Mouse (Mus musculus) liver, postnatal 0 days (tissue): ENCODE measurements at regions not wholly inside any gene's neighbourhood (a gene's known extent, or its start where the extent isn't known, plus 50 kb on each side); places are given as distances from the start of the nearest gene placed in this dataset.

ENCODE experiments used
- CTCF ChIP-seq: sonication (generic); IDR thresholded peaks from 2 replicates; pipeline ENCODE4 v1.5.1; 2016; ENCODE audit warnings: antibody characterized with exemption, low read depth
- EP300 ChIP-seq: IDR thresholded peaks from 2 replicates; pipeline ENCODE4 v1.6.1; 2016; ENCODE audit warnings: antibody characterized with exemption, low read depth, mild to moderate bottlenecking

- TF ChIP-seq EP300 (no peak), CTCF (peak; percentile 43)
These were observed 55.8 kb upstream of the Fam184a start for GRCm38 (mm10) chr10:53806697-53807096.
